Mouse (Mus musculus) embryonic facial prominence, embryonic 14.5 days (tissue): ENCODE data around the gene Apom. TPM values are rescaled to one million over a fixed set of nuclear protein-coding genes. Genes with fewer than 3 reads are reported as not detected.

Experiments used
- ATAC-seq: fragments of 200-750 bp; cut with Nextera tagmentation; 2 replicates; pipeline ENCODE4 v1.8.0; 2017; ENCODE audit warnings: low read depth, moderate number of reproducible peaks, moderate TSS enrichment
- DNase-seq: peaks from one replicate; pipeline ENCODE4 v3.0.0-alpha.2; 2015; ENCODE audit warnings: low spot score
- H3K27ac ChIP-seq: fragments of 300-500 bp; sonication (generic); replicated peaks from 2 replicates; pipeline ENCODE4 v1.5.1; 2014; ENCODE audit warnings: low read depth, mild to moderate bottlenecking, low read length, moderate library complexity
- H3K27me3 ChIP-seq: fragments of 300-500 bp; sonication (generic); replicated peaks from 2 replicates; pipeline ENCODE4 v1.6.1; 2014; ENCODE audit warnings: low read length; ENCODE audit not compliant: control insufficient read depth, insufficient read depth
- H3K36me3 ChIP-seq: fragments of 300-500 bp; sonication (generic); 2 replicates; pipeline ENCODE4 v1.6.1; 2014; ENCODE audit warnings: low read length, mixed read lengths; ENCODE audit not compliant: control insufficient read depth, insufficient read depth
- H3K4me1 ChIP-seq: fragments of 300-500 bp; sonication (generic); 2 replicates; pipeline ENCODE4 v1.6.1; 2014; ENCODE audit warnings: antibody characterized with exemption, low read length; ENCODE audit not compliant: control insufficient read depth, insufficient read depth
- H3K4me2 ChIP-seq: fragments of 300-500 bp; sonication (generic); 2 replicates; pipeline ENCODE4 v1.6.1; 2014; ENCODE audit warnings: low read depth, mild to moderate bottlenecking, low read length, moderate library complexity, mixed read lengths
- H3K4me3 ChIP-seq: fragments of 300-500 bp; sonication (generic); 2 replicates; pipeline ENCODE4 v1.5.1; 2014; ENCODE audit warnings: low read depth, mild to moderate bottlenecking, low read length
- H3K9ac ChIP-seq: fragments of 300-500 bp; sonication (generic); 2 replicates; pipeline ENCODE4 v1.6.1; 2014; ENCODE audit warnings: low read depth, mild to moderate bottlenecking, low read length, moderate library complexity, mixed read lengths
- H3K9me3 ChIP-seq: fragments of 300-500 bp; sonication (generic); 2 replicates; pipeline ENCODE4 v1.6.1; 2016; ENCODE audit warnings: low read length; ENCODE audit not compliant: control insufficient read depth
- WGBS: fragments of 180-500 bp; shearing (Covaris S2); extraction: QIAGEN DNeasy Blood & Tissue Kit; methylation state at CpG from one replicate; pipeline ENCODE4 v1.1.7; 2014; 5-methylcytosine and 5-hydroxymethylcytosine counted together
- polyA plus RNA-seq: library from polyadenylated mRNA; unstranded; fragments of >200 nt; fragmentation: Nextera tagmentation; extraction: Ambion mirVana; gene quantifications from 2 replicates; pipeline ENCODE4 v1.2.1, GENCODE M21; 2014

Gene Apom
- polyA plus RNA-seq, 1 experiment from 2014 or later, result not detected

DNA sequence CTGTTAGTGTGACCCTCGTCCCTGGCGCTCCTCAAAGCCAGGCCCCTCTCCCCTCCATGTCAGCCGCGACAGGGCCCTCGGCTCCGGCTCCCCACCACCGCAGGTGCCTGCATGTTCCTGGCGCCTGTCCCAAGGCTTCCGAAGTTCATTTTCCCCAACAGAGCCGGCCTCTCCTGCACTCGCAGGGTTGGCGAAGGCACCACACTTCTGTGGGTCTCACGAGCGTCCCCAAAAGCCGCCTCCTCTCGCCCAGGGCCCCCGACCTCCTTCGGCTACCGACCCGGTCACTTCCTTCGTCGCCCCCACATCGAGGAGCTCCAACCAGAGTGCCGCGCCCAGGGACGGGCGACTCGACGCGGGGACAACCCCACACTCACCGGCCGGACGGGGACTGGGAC is 11.1 kb downstream of the Apom start:
- H3K9me3 ChIP-seq, result no peaks in the 10 kb centered on the region
- peak overlapping the region; percentile 69 for H3K27ac ChIP-seq
- no peaks in the 10 kb centered on the region for H3K27me3 ChIP-seq
- peak overlapping the region; percentile 90 for H3K9ac ChIP-seq
- WGBS, result under 1% methylated on average over 33 of the region's 33 CpGs
- H3K36me3 ChIP-seq, result peaks cover 45% of the 10 kb centered on the region
- ATAC-seq (no peak), DNase-seq (no peak)
- H3K4me1 ChIP-seq, result peaks cover 10% of the 10 kb centered on the region
- H3K4me3 ChIP-seq, result peak overlapping the region; percentile 88
- peak overlapping the region; percentile 81 for H3K4me2 ChIP-seq

DNA sequence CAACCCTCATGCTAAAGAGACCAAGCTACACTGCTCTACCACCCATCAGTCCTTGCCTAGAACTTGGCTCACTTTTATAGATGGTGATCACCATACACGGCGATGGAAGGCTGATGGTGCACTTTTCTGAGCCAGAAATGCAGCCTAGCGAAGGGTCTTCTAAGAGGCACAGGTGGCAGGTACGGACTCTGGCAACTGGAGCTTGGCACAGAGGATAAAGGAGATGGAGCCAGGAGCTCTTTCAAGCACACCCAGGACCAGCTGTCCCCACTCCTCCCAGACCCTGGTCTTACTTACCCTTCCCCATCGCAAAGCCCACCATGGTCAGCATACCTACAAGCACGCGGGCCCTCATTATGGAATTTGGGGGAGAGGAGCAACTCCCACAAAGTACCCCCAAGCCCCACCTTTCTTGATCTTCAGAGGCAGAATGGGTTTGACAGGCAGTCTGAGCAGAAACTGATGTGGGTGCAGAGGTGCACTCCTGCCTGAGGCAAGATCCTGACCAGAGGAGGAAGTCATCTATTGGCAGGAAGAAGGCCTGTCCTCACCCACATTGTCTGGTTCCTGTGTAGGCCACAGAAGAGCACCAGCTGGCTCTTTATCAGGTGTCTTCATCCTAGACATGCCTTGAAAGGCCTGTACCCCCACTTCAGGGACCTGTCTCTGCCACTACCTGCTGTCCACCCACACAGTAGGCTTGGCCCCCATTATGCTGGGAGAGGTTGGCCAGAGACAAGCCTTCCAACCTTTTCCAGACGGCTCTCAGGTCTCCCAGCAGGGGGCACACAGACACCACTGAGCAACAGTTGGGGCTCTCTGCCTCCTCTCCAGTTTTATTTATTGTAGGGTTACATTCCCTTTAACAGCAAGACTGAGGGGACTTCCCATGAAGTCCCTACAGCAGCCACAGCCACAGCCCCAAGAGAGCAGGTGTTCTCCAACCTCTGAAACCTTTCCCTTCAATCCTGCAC is 16.5 kb downstream of the Apom start, which contains the start of gene Ly6g5b:
Ly6g5b (minus strand) TSS at position 383 of the 974 bp plus-strand sequence.
- Histone ChIP-seq H3K27ac (no peak within 1 kb of the TSS), H3K36me3 (peaks cover 55% of the 10 kb centered on the region), H3K9ac (no peak within 1 kb of the TSS), H3K4me3 (no peak within 1 kb of the TSS), H3K4me2 (no peak within 1 kb of the TSS), H3K4me1 (peaks cover 5% of the 10 kb centered on the region), H3K27me3 (no peaks in the 10 kb centered on the region), H3K9me3 (no peaks in the 10 kb centered on the region)
- 84% methylated on average over 8 of the region's 8 CpGs for WGBS
- ATAC-seq (no peak), DNase-seq (no peak)

DNA sequence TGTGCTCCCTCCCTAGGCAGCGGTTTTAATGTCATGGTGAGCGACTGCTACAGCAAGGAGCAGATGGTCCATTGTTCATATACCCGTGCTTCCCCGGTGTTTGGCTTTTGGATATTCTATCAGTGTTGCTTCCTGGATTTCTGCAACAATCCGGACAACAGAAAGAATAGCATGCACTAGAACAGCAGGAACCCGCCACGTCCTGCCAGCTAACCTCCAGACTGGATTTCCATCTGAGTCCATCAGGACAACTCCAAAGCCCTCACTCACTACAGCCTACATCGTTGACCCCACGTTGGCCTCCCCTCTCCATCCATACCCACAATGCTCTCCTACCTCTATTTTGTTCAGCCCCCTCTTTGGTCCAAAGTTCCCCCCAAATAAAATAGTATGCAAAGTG is 20.1 kb downstream of the Apom start:
- WGBS, result 75% methylated on average over 9 of the region's 9 CpGs
- Histone ChIP-seq H3K27ac (no peak overlapping the region), H3K36me3 (peaks cover 26% of the 10 kb centered on the region), H3K27me3 (no peaks in the 10 kb centered on the region), H3K4me2 (no peak overlapping the region), H3K4me1 (no peaks in the 10 kb centered on the region), H3K9me3 (no peaks in the 10 kb centered on the region), H3K9ac (no peak overlapping the region), H3K4me3 (no peak overlapping the region)
- no peak for ATAC-seq
- no peak for DNase-seq

DNA sequence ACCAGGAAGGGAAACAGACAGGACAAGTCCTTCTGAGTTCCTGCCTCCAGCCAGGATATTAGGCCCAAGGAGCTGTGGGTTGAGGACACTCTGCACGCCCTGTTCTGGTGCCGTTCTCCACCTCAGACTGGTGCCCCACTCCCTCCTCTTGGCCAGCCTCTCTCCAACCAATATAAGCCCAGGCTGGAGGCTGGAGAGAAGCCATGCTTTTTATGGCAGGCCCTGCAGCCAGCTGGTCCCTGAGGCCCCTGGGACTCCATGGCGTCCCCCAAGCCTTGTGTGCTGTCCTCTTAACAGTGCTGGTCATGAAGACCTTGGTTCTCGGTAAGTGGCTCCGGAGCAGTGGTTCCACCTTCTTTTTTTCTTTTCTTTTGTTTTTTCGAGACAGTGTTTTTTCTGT is 23.8 kb downstream of the Apom start, which contains the start of gene Ly6g5c:
Ly6g5c (plus strand) TSS at position 183 of the 400 bp plus-strand sequence.
- Histone ChIP-seq H3K9me3 (no peaks in the 10 kb centered on the region), H3K27me3 (no peaks in the 10 kb centered on the region), H3K36me3 (peaks cover 13% of the 10 kb centered on the region), H3K4me3 (no peak within 1 kb of the TSS), H3K4me2 (no peak within 1 kb of the TSS), H3K4me1 (no peaks in the 10 kb centered on the region), H3K9ac (no peak within 1 kb of the TSS), H3K27ac (no peak within 1 kb of the TSS)
- no peak for DNase-seq
- WGBS, result 85% methylated on average over 6 of the region's 6 CpGs
- no peak for ATAC-seq

DNA sequence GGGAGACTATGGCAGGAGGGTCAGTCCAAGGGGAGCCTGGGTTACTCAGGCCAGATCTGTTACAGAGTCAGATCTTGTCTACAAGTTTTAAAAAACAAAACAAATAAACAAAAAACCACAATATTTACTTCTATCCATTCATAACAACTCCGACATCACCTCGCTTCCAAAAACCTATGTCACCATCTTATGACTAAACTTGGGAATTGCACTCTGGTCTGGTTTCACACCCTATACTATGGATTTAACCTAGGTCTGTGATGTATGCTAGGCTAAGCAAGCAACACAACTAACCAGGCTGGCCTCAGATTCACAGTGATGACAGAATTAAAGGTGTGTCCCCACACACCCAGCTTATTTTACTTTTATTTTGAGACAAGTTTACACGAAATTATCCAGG is 25.3 kb downstream of the Apom start:
- DNase-seq (no peak), ATAC-seq (no peak)
- 57% methylated on average over 3 of the region's 3 CpGs for WGBS
- H3K4me1 ChIP-seq, result no peaks in the 10 kb centered on the region
- H3K27ac ChIP-seq, result no peak overlapping the region
- H3K9ac ChIP-seq, result no peak overlapping the region
- H3K36me3 ChIP-seq, result peaks cover 29% of the 10 kb centered on the region
- 0 out of 2 replicates have a peak overlapping the region, but pooled peaks have one; percentile 1 for H3K4me3 ChIP-seq
- no peaks in the 10 kb centered on the region for H3K27me3 ChIP-seq
- no peaks in the 10 kb centered on the region for H3K9me3 ChIP-seq
- 0 out of 2 replicates have a peak overlapping the region, but pooled peaks have one; percentile 27 for H3K4me2 ChIP-seq

DNA sequence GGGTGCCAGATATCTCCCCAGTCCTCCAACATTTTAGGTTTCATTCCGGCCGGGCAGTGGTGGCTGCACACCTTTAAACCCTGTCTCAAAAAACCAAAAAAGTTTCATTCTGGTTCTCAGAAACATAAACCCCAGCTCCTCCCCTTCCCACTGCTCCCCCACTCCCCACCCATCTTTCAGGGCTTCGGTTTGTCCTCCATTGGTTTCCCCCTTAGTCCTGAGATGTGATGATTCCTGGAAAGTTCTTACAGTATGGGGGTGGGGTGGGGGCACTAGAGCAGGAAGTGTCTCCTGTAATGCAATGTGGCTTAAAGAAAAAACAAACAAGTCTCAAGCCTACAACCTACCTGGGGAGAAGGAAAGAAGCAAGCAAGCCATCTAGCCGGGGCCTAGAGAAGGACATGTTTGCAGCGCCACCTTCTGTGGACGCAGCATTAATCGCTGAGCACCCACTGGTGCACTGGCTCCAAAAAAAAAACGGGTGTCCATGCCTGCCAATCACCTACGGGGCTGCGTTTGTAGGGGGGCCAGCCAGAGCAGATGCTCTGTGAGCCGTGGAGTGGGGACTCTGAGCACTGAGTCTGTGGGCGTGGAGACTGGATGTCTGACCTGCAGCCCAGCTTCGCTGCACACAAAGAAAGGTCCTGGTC is 26.0 kb downstream of the Apom start:
- DNase-seq (peak; percentile 57), ATAC-seq (0 out of 2 replicates have a peak, but pooled peaks have one; percentile 24)
- 22% methylated on average over 13 of the region's 13 CpGs for WGBS
- H3K9me3 ChIP-seq, result no peaks in the 10 kb centered on the region
- H3K27me3 ChIP-seq, result no peaks in the 10 kb centered on the region
- H3K4me1 ChIP-seq, result no peaks in the 10 kb centered on the region
- H3K4me2 ChIP-seq, result peak overlapping the region; percentile 27
- no peak overlapping the region for H3K27ac ChIP-seq
- H3K9ac ChIP-seq, result 0 out of 2 replicates have a peak overlapping the region, but pooled peaks have one; percentile 40
- H3K4me3 ChIP-seq, result 0 out of 2 replicates have a peak overlapping the region, but pooled peaks have one; percentile 1
- peaks cover 35% of the 10 kb centered on the region for H3K36me3 ChIP-seq

DNA sequence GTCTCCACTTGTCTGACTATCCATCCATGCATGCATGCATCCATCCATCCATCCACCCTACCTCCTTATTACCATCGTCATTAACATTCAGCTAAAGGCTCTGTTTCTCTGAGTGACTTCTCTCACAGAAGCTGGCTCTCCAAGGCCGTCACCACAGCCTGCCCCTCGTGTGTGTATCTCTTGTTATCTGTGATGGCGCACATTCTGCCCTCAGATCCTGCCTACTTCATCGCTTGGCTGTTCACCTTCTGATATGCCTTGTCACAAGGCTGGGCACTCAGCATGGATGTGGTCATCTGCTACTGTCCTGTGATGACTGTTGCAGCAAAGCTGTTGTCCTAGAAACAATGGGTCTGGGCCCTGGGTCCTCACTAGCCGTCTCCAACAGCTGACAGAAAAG is 27.1 kb downstream of the Apom start:
- Histone ChIP-seq H3K4me1 (no peaks in the 10 kb centered on the region), H3K4me3 (no peak overlapping the region), H3K9me3 (no peaks in the 10 kb centered on the region), H3K4me2 (no peak overlapping the region), H3K36me3 (peaks cover 46% of the 10 kb centered on the region), H3K27me3 (no peaks in the 10 kb centered on the region), H3K9ac (no peak overlapping the region), H3K27ac (no peak overlapping the region)
- DNase-seq, result no peak
- no peak for ATAC-seq
- 81% methylated on average over 6 of the region's 6 CpGs for WGBS

DNA sequence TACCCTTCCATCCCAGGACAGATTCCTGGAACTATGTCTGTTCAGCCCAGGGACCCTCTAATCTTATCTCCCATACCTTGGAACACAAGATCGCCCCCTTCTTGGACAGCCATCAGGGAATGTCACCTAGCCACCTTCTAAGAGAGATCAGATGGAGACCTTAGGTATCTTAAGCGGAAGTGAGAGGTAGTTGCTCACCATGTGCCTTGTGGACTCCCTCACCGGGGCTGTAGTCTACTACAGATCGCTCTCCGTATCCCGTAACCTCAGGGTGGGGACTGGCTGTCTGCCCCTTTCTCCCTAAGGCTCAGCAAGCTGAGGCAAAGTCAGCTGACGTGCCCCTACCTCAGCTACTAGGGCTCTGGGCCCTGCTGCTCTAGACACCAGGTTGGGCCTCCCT is 27.8 kb downstream of the Apom start:
- no peaks in the 10 kb centered on the region for H3K9me3 ChIP-seq
- H3K27me3 ChIP-seq, result no peaks in the 10 kb centered on the region
- WGBS, result 89% methylated on average over 7 of the region's 7 CpGs
- H3K4me2 ChIP-seq, result no peak overlapping the region
- H3K4me1 ChIP-seq, result no peaks in the 10 kb centered on the region
- no peak overlapping the region for H3K27ac ChIP-seq
- ATAC-seq, result no peak
- no peak overlapping the region for H3K4me3 ChIP-seq
- DNase-seq, result no peak
- H3K36me3 ChIP-seq, result peaks cover 53% of the 10 kb centered on the region
- no peak overlapping the region for H3K9ac ChIP-seq
